Mouse (Mus musculus): ENCODE results near the gene Luzp1.

Luzp1 gene

GRCm38 (mm10) chr4:136462086-136462838, 7.3 kb upstream of the Luzp1 start, which contains the start of gene 6030445D17Rik:
6030445D17Rik (plus strand) TSS chr4:136462250.
- DNase-seq (ENCODE audit: low spot score in 2 of 2), result peak; percentile 61 to 64

DNA sequence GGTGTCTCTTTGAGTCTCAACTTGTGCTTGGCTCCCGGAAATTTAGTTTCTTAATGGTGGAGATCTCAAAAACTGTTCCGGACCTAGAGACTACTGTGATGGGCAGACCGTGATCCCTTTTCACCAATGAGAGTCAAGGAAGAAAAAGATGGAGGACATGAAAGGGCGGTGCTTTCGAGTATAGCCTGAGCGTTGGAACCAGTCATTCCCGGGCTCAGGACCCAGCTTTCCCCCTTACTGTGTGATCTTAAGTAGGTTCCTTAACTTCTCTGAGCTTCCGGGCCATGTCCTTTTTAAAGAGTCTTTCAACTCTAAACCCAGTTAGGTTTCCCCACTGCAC, 6.8 kb upstream of the Luzp1 start:
- DNase-seq (ENCODE audit: low spot score in 2 of 2), result peak in 1 of 2 experiments; percentile 17

GRCm38 (mm10) chr4:136463436-136463835, 6.1 kb upstream of the Luzp1 start:
- DNase-seq (ENCODE audit: low spot score in 2 of 2), result no peak

GRCm38 (mm10) chr4:136466226-136466625, 3.3 kb upstream of the Luzp1 start:
- DNase-seq (ENCODE audit: low spot score in 2 of 2), result no peak

GRCm38 (mm10) chr4:136468553-136469327, 821 bp upstream of the Luzp1 start:
- DNase-seq (ENCODE audit: low spot score in 2 of 2), result peak; percentile 73 to 84

GRCm38 (mm10) chr4:136469941-136470346, 383 bp downstream of the Luzp1 start:
- DNase-seq (ENCODE audit: low spot score in 2 of 2), result no peak

- peak in 1 of 2 experiments; percentile 14 for DNase-seq (ENCODE audit: low spot score in 2 of 2)
Measured at GRCm38 (mm10) chr4:136470347-136471071, 948 bp downstream of the Luzp1 start.

DNA sequence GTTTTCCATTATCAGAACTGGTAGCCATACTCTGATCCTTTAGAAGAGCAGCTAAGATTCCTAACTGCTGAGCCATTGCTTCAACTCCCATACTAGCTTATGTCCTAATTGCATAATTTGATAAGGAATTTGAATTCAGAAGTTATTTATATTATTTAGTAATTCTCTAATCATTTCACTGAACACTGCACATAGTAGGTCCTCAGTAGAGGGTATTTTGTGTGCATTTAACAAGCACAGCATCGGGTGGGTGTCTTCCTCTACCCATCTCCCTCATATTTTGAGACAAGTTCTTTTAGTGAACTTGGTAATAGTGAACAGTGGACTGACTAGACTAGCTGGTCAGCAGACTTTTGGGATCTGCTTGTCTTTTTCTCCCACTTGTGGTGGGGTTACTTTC, 7.1 kb downstream of the Luzp1 start:
- DNase-seq (ENCODE audit: low spot score in 2 of 2), result no peak

GRCm38 (mm10) chr4:136486549-136486948, 17.0 kb downstream of the Luzp1 start:
- no peak for DNase-seq (ENCODE audit: low spot score in 2 of 2)

- DNase-seq (ENCODE audit: low spot score in 2 of 2), result no peak
Measured at GRCm38 (mm10) chr4:136495993-136496392, 26.4 kb downstream of the Luzp1 start.

DNA sequence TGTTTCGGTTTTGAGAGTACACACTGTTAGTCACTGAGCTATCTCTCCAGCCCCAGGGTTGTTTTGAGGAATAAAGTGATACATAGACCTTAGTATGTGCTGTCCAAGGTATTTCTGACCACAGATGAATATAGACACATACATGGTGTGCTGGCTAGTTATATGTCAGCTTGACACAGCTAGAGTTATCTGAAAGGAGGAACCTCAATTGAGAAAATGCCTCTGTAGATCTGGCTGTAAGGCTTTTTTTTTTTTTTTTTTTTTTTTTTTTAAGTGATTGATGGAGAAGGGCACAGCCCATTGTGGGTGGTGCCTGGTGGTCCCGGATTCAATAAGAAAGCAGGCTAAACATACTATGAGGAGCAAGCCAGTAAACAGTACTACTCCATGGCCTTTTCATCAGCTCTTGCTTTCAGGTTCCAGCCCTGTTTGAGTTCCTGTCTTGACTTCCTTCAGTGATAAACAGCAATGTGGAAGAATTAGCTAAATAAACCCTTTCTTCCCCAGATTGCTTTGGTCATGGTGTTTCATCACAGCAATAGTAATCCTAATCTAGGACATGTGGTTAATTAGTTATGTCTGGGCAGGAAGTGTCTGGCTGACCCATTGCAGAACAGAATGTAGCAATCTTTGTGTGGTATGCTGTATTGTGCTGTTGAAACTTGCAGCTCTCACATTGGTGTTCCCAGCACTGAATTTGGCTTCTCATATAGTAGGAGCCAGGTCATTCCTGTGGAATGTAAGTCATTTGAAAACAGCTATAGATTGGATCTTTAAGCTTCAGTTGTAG, 36.1 kb downstream of the Luzp1 start:
- no peak for DNase-seq (ENCODE audit: low spot score in 2 of 2)

DNA sequence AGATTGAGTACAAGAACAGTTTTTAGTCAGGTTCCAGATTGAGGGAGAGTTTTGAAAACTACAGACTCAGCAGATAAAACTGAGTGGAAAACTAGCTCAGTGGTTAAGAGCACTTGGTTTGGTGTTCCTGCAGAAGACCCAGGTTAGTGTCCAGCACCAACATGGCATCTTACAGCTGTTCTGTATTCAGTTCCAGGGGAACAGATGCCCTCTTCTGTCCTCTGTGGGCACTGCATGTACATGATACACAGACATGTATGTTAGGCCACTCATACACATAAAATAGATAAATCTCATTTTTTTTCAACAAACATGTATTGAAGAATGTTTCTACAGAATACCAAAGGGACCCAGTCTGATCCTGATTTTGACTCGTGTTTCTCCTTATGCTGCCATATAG, 40.3 kb downstream of the Luzp1 start:
- DNase-seq (ENCODE audit: low spot score in 2 of 2), result no peak

DNA sequence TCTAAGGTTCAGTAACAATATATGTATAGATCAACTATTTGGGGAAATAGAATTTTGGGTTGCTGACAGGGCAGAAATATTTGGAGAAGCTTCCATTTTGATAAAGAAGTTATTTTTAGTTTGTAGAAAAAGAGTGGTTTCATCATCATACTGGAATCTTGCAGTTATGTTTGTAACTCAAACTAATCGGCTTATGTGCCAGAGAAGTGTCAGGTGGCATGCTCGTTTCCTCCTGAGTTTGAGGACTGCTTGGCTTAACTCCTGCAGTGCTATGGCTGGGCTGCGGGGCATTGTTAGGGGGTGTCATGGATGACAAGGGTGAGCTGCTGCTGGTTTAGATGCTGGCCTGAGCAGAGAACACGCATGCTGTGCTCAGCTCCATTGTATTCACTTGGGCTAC, 42.1 kb downstream of the Luzp1 start:
- no peak for DNase-seq (ENCODE audit: low spot score in 2 of 2)

DNA sequence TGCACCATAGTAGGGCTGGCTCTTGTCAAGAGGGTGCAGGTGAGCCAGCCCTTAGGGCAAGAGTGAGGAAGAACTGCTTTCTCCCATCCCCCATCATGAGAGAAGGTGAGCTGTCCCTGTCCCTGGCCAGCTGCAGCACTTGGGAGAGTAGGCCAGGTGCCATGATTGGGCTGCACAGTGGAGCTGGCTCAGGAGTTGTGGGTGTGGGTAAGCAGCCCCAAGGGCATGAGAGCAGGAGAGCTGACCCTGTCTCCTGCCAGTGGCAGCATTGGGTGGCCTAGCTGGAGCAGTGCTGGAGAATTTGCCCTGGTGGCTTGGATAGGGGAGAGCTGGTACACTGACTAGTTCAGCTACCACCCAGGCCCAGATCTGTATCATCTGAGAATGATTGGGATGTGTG, 43.3 kb downstream of the Luzp1 start:
- DNase-seq (ENCODE audit: low spot score in 2 of 2), result no peak

DNA sequence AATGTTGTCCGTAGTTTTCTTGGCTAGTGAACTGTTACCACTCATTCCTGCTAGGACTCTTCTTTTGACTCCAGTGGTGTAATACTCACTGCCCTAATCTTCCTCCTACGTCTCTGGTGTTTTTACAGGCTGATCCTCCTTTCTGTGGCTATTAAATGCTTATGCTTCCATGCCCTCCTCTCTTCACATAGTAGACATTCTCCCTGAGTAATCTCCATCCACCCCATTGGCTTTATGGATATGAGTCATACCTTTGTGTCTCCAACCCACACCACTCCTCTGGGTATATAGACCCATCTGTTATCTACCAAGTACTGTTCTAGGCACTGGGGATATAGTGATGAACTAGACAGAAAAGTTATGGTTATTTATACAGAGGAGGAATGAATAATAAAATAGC, 48.6 kb downstream of the Luzp1 start:
- no peak for DNase-seq (ENCODE audit: low spot score in 2 of 2)

DNA sequence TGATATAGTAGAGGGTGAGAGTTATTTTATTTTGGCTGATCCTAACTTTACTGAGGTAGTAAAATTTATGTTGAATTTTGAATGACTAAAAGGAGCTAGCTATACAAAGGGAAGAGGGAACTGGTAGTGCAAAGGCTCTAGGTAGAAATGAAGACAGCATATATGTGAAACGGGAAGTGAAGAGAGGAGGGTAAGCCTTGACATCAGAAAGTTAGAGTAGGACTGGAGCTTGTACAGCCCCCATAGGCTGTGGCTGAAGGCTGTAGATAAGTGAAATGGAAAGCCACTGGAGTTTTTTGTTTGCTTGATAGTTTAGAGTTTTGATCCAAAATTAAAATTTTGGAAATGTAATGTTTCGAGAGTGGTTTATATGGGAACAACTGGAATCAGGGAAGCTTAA, 49.0 kb downstream of the Luzp1 start:
- no peak for DNase-seq (ENCODE audit: low spot score in 2 of 2)

DNA sequence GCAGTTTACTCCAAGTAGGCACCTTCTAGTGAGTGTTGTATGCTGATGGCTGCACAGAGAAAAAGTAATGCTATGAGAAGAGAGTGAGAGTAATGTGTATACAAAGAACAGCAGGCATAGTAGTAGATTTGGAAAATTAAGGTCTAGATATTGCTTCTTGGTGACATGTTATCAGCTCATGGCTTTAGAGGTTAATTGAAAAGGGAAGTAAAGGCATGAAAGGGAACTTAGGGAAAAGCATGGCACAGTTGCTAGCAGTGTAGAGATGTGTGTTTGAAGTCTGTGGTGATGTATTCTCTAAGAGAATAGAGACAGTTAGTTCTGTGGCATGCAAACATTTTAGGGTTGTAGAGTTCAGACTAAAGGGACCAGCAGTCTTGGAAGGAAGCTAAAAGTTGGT, 50.3 kb downstream of the Luzp1 start:
- DNase-seq (ENCODE audit: low spot score in 2 of 2), result no peak

DNA sequence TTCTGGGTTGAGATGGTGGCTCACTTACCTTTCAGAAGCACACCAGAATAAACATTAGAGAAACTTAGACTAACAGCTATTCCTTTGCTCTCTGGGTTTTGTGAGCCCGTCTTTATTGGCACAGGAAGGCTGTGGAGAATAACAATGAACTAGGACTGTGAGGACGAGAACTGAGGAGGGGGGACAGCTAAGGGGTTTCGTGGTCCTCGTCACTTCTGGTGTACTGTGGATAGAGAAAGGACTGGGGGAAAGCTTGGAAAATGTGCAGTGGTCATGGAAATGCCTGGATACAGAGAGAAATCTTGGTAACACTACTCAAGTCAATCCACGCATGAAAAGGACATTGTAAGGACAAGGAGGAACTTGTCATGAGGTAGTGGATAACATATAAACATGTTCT, 52.3 kb downstream of the Luzp1 start:
- DNase-seq (ENCODE audit: low spot score in 2 of 2), result no peak

- no peak for DNase-seq (ENCODE audit: low spot score in 2 of 2)
Measured at GRCm38 (mm10) chr4:136524309-136524708, 54.7 kb downstream of the Luzp1 start.

- DNase-seq (ENCODE audit: low spot score in 2 of 2), result no peak
Measured at GRCm38 (mm10) chr4:136526412-136526811, 56.9 kb downstream of the Luzp1 start.

DNA sequence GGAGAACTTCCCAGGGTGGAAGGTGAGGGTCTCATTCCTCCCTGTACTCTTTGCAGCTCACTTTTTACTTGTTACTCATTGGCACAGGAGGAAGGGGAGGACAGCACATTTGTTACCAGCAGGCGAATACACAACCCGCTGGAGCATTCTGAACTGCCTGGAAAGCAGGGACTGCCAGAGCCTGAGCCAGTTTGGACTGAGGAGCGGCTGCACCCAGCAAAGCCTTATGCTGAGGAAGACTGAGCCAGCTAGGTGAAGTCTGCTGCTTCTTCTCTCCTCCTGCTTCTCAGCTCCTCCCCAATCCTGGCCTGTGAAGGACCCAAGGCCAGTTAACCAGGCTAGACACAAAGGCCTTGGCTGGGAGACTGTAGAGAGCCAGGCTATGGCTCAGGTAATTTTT, 75.6 kb downstream of the Luzp1 start:
- DNase-seq (ENCODE audit: low spot score in 2 of 2), result no peak
